Mouse (Mus musculus) frontal cortex, postnatal 14 days (tissue): Measurements from ENCODE around the gene Zfp709.
"Not testable (repeated sequence)": the region's sequence is repeated elsewhere in the genome, so short reads cannot be mapped to it uniquely, and the experiment has no call there.

Source experiments
- DNase-seq, 2 experiments: peaks; one replicate each; pipeline ENCODE4 v3.0.0; 2022; ENCODE audit warnings: low spot score in 2 of 2

Zfp709 gene

DNA sequence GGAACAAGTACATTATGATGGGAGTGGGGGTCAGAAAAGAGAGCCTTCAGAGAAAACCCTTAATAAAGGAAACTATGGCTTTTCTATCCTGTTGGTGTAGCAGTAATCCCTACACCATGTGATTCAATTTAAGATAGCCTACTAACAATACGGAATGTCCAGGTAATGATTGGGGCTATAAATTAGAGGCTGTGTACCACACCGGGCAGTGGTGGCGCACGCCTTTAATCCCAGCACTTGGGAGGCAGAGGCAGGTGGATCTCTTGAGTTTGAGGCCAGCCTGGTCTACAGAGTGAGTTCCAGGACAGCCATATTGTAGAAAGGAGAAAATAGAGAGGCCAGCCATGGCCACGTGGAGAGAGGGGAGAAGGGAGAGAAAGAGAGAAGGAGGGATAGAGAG, 44.0 kb downstream of the Zfp709 start:
- DNase-seq: no peak

DNA sequence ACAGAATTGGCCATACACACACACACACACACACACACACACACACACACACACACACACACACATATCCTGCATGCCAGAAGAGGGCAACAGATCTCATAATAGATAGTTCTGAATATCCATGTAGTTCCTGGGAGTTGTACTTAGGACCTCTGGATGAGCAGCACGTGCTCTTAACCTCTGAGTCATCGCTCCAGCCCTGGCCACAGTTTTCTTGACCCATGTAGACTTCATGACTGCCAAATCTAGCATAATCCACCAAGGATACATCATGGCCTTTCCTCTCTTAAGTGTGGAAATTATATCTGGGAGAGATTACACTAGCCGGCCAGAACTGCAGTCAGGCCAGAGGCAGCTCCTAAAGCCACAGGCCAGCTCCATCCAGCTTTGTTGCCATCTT, 44.7 kb downstream of the Zfp709 start:
- DNase-seq: no peak

DNA sequence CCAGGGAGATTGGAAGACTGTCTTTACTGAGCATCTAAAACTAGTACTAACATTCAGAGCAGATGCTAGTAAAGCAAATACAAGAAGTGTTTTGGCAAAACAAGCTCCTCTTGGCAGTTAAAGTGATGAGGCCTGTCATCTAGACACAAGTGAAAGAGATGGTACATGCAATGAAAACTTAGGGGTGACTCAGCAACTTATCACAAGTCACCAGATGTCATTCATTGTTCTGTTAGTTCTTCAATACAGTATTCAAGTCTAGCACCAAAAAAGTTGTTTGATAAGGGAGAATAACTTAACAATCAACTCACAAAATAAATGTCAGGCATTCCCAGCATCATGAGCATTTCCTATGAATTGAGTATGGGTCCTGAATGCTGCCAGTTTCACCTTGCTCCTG, 46.0 kb downstream of the Zfp709 start:
- no peak for DNase-seq

DNA sequence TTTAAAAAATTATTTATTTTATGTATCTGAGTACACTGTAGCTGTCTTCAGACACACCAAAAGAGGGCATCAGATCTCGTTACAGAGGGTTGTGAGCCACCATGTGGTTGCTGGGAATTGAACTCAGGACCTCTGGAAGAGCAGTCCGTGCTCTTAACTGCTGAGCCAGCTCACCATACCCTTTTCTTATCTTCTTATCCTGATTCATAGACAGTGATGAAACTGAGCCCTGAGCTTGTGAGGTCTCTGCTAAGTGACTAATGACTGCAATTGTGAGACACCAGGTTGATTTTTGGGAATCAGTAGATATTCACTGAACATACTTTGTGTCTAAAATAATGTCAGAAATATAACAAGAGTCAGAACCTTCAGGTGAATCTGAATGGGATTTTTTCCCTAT, 56.2 kb downstream of the Zfp709 start:
- DNase-seq: not testable (repeated sequence)

DNA sequence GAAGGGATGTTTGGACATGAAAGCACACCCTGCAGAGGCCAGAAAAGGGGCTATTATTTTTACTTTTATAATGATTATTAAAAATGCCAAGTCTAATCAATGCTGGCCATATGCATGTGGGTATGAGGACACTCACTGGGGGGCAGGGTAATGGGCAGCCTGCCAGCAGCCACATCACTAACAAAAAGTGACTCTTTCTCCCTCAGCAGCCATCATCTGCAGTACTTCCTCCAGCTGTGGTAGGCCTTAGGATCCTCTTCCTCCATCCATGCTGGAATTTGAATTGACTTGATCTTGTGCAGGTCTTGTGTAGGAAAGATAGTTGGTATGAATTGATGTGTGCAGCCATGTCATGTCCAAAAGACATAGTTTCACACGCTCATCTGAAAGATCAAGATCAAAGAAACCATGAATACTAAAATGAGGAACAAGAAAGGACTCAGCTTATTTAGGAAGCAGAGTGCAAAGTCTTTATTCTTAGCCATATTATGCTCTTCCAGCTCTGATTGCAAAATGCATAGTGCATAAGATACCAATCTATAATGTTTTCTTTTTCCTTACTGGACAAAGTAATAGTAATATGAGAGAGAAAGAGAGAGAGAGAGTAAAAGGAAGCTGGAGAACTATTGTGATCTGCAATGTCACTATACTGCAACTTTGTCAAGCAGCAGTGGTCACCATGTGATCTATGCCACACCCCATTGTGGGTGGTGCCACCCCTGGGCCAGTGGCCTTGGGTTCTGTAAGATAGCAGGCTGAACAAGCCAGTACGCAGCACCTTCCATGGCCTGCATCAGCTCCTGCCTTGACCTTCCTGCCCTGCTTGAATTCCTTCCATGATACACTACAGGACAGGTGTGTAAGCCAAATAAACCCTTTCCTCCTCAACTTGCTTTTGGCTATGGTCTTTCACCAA, 58.7 kb downstream of the Zfp709 start:
- no peak for DNase-seq

DNA sequence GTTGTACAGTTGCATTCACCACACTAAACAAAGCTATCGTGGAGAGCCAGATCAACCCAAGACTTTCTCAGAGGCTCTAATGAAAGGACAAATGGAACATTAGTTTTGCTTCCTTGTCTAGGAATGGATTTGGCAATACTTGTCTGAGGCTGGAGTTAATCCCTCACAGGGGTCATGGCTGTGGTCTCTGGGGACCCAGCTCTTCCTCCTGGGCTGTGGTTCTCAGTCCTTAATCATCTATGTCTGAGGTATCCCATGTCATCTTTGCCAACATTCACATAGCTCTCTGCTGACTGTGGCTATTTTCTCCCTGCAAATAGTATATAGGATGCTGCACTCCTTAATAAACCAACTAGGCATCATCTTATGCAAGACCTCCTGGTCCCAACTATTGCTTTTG, 60.0 kb downstream of the Zfp709 start:
- no peak for DNase-seq
